Mouse (Mus musculus): ENCODE data around the gene Sod3. TPM values are rescaled to one million over a fixed set of nuclear protein-coding genes. Genes with fewer than 3 reads are reported as not detected.

The Sod3 gene
- polyA plus RNA-seq, 2 experiments, result 2.8 to 4.8 TPM

DNA sequence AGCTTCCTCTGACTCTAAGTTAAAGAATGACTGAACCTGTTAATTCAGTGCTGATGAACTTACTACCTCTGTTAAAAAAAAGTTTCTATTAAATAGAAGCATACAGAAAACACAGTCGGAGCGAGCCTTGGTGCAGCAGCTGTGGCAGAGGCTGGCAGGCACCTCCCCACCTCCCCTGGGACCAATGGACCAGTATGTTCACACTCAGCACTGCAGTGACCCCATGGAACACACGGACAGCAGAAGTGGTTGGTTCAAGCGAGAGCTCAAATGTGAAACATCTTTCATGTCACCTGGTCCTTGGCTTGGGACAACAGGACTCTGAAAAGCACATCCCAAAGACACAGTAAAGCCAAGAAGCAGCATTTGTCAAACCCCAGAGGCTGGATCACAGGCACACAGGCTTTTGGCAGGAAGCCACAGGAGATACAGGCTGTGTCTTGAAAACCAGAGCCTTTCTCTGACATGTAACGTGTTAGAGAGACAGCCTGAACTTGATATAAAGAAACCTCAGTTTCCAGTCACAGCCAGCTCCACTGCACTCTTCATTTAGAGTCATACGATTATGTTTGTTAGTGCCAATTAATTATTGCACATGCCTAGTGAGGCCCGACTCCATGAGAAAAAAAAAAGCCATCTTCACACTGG is 45.2 kb downstream of the Sod3 start:
- no peaks in the 10 kb centered on the region for H3K36me3 ChIP-seq (replicated peaks; ENCODE audit: control insufficient read depth, insufficient read depth, low read depth)
- ATAC-seq (ENCODE audit: insufficient read depth) (no peak), DNase-seq (ENCODE audit: low read depth in 3 of 3, low spot score in 3 of 3) (no peak)
- no peaks in the 10 kb centered on the region for H3K4me1 ChIP-seq (replicated peaks; ENCODE audit: control insufficient read depth in 2 of 2, insufficient read depth in 2 of 2, low read length in 1 of 2)
- no peaks in the 10 kb centered on the region for H3K9me3 ChIP-seq (ENCODE audit: control insufficient read depth, low read length)
- H3K27ac ChIP-seq, result no peak overlapping the region
- no peak overlapping the region for H3K4me2 ChIP-seq (ENCODE audit: low read depth)
- H3K4me3 ChIP-seq (ENCODE audit: insufficient read depth in 1 of 2, low read depth in 2 of 2, low read length in 2 of 2), result no peak overlapping the region
- H3K27me3 ChIP-seq (ENCODE audit: control insufficient read depth, insufficient read depth, low read length), result no peaks in the 10 kb centered on the region
- H3K9ac ChIP-seq (replicated peaks), result no peak overlapping the region
- WGBS (ENCODE audit: insufficient replicate concordance), result 50% methylated on average over 7 of the region's 7 CpGs
- TF ChIP-seq EP300 (IDR thresholded peaks at IDR 0.05; ENCODE audit: low read depth), result no peak

DNA sequence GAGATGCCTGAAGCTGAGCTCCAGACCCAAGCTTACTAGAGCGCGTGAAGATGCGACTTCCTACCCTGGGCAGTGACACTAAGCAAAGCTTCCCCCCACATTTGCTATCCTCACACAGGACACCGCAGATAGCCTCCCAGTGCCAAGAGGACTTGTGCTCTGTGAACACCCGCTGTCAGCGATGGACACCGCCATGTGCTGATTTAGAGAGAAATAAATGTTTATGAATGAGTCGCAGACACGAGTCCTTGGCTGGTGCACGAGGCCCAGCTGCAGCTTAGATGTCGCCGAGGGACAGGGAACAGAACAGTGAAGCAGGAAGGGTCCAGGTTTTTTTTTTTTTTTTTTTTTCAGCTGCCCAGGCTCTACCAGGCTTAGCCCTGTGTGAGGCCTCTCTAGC is 46.6 kb downstream of the Sod3 start:
- no peaks in the 10 kb centered on the region for H3K36me3 ChIP-seq (replicated peaks; ENCODE audit: control insufficient read depth, insufficient read depth, low read depth)
- TF ChIP-seq EP300 (IDR thresholded peaks at IDR 0.05; ENCODE audit: low read depth), result no peak
- TF ChIP-seq CTCF (IDR thresholded peaks at IDR 0.05; ENCODE audit: low read depth), result no peak
- DNase-seq (ENCODE audit: low read depth in 3 of 3, low spot score in 3 of 3), result no peak
- H3K9me3 ChIP-seq (ENCODE audit: control insufficient read depth, low read length), result no peaks in the 10 kb centered on the region
- no peak overlapping the region for H3K4me2 ChIP-seq (ENCODE audit: low read depth)
- no peak for ATAC-seq (ENCODE audit: insufficient read depth)
- 66% methylated on average over 12 of the region's 12 CpGs for WGBS (ENCODE audit: insufficient replicate concordance)
- H3K27me3 ChIP-seq (ENCODE audit: control insufficient read depth, insufficient read depth, low read length), result no peaks in the 10 kb centered on the region
- H3K27ac ChIP-seq, result no peak overlapping the region
- no peak overlapping the region for H3K9ac ChIP-seq (replicated peaks)
- H3K4me3 ChIP-seq (ENCODE audit: insufficient read depth in 1 of 2, low read depth in 2 of 2, low read length in 2 of 2), result no peak overlapping the region
- no peaks in the 10 kb centered on the region for H3K4me1 ChIP-seq (replicated peaks; ENCODE audit: control insufficient read depth in 2 of 2, insufficient read depth in 2 of 2, low read length in 1 of 2)

DNA sequence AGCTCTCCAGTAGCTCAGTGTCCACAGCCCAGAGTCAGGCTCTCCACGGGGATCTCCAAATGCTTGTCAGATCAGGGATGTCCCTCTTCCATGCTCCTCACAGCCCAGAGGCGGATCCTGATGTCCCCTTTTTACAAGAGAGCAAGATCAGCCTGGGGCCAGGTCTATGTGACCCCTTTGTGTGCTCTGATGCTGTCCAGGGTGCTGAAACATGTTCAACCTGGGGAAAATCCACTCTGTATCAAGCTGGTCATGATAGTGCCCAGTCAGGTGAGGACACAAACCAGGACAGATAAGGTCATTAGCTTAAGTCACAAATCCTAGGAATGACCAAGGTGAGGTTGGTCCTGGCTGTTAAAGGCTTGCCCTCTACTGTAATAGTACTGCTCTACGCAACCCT is 48.0 kb downstream of the Sod3 start:
- no peaks in the 10 kb centered on the region for H3K9me3 ChIP-seq (ENCODE audit: control insufficient read depth, low read length)
- no peak for DNase-seq (ENCODE audit: low read depth in 3 of 3, low spot score in 3 of 3)
- no peaks in the 10 kb centered on the region for H3K27me3 ChIP-seq (ENCODE audit: control insufficient read depth, insufficient read depth, low read length)
- H3K4me2 ChIP-seq (ENCODE audit: low read depth), result no peak overlapping the region
- H3K27ac ChIP-seq, result no peak overlapping the region
- H3K9ac ChIP-seq (replicated peaks), result no peak overlapping the region
- H3K4me3 ChIP-seq (ENCODE audit: insufficient read depth in 1 of 2, low read depth in 2 of 2, low read length in 2 of 2), result no peak overlapping the region
- no peak for ATAC-seq (ENCODE audit: insufficient read depth)
- TF ChIP-seq CTCF (IDR thresholded peaks at IDR 0.05; ENCODE audit: low read depth) (no peak), EP300 (IDR thresholded peaks at IDR 0.05; ENCODE audit: low read depth) (no peak)
- no peaks in the 10 kb centered on the region for H3K36me3 ChIP-seq (replicated peaks; ENCODE audit: control insufficient read depth, insufficient read depth, low read depth)
- H3K4me1 ChIP-seq (replicated peaks; ENCODE audit: control insufficient read depth in 2 of 2, insufficient read depth in 2 of 2, low read length in 1 of 2), result no peaks in the 10 kb centered on the region
- 38% methylated on average over 3 of the region's 3 CpGs for WGBS (ENCODE audit: insufficient replicate concordance)

DNA sequence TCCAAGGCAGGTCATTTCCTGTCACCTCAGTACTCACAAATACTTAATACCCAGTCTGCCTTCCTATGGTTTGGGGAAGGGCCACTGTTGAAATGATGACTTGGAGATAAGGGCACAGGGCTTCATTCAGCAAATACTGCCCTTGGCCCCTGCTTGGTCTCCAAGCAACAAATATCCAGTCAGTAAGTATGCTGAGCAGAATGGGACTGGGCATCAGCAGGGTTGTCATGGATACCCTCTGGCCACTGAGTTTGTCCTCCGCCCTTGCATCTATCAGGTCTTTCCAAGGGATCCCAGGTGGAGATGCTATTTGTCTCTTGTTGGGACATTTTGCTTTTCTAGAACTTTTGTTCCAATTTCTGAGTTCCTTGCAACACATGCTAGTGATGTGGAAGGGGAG is 51.6 kb downstream of the Sod3 start:
- no peak for ATAC-seq (ENCODE audit: insufficient read depth)
- 52% methylated on average over 1 of the region's 1 CpGs for WGBS (ENCODE audit: insufficient replicate concordance)
- Histone ChIP-seq H3K9ac (replicated peaks) (no peak overlapping the region), H3K4me1 (replicated peaks; ENCODE audit: control insufficient read depth in 2 of 2, insufficient read depth in 2 of 2, low read length in 1 of 2) (no peaks in the 10 kb centered on the region), H3K27me3 (ENCODE audit: control insufficient read depth, insufficient read depth, low read length) (no peaks in the 10 kb centered on the region), H3K4me3 (ENCODE audit: insufficient read depth in 1 of 2, low read depth in 2 of 2, low read length in 2 of 2) (no peak overlapping the region), H3K36me3 (replicated peaks; ENCODE audit: control insufficient read depth, insufficient read depth, low read depth) (no peaks in the 10 kb centered on the region), H3K4me2 (ENCODE audit: low read depth) (no peak overlapping the region), H3K9me3 (ENCODE audit: control insufficient read depth, low read length) (no peaks in the 10 kb centered on the region), H3K27ac (no peak overlapping the region)
- DNase-seq (ENCODE audit: low read depth in 3 of 3, low spot score in 3 of 3), result no peak
- TF ChIP-seq CTCF (IDR thresholded peaks at IDR 0.05; ENCODE audit: low read depth) (no peak), EP300 (IDR thresholded peaks at IDR 0.05; ENCODE audit: low read depth) (no peak)

DNA sequence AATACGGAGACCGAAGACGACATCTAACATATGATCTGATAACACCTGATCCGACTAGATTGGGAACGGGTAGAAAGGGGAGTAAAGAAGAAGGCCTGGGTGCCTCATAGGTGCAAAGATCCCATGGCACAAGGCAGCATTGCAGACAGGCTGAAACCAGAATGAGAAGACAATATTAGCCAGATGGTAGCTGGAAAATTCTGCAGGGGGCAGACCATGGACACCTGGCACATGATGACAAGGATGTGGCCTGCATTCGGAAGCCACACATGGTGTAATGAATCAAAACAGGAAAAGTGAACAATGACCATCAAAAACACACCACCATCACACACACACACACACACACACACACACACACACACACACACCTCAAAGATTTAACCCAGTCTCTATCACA is 52.3 kb downstream of the Sod3 start:
- Histone ChIP-seq H3K36me3 (replicated peaks; ENCODE audit: control insufficient read depth, insufficient read depth, low read depth) (no peaks in the 10 kb centered on the region), H3K4me1 (replicated peaks; ENCODE audit: control insufficient read depth in 2 of 2, insufficient read depth in 2 of 2, low read length in 1 of 2) (no peaks in the 10 kb centered on the region), H3K4me3 (ENCODE audit: insufficient read depth in 1 of 2, low read depth in 2 of 2, low read length in 2 of 2) (no peak overlapping the region), H3K9ac (replicated peaks) (no peak overlapping the region), H3K4me2 (ENCODE audit: low read depth) (no peak overlapping the region), H3K9me3 (ENCODE audit: control insufficient read depth, low read length) (no peaks in the 10 kb centered on the region), H3K27me3 (ENCODE audit: control insufficient read depth, insufficient read depth, low read length) (no peaks in the 10 kb centered on the region), H3K27ac (no peak overlapping the region)
- DNase-seq (ENCODE audit: low read depth in 3 of 3, low spot score in 3 of 3) (no peak), ATAC-seq (ENCODE audit: insufficient read depth) (no peak)
- no peak for TF ChIP-seq EP300 (IDR thresholded peaks at IDR 0.05; ENCODE audit: low read depth)
- TF ChIP-seq CTCF (IDR thresholded peaks at IDR 0.05; ENCODE audit: low read depth), result no peak
- 66% methylated on average over 6 of the region's 6 CpGs for WGBS (ENCODE audit: insufficient replicate concordance)

Data from liver, embryonic 14.5 days (tissue).